Mouse (Mus musculus) stomach, postnatal 0 days (tissue): ENCODE measurements at regions not wholly inside any gene's neighbourhood (a gene's known extent, or its start where the extent isn't known, plus 50 kb on each side); places are given as distances from the start of the nearest gene placed in this dataset.

Source experiments
- ATAC-seq: fragments of 200-750 bp; cut with Nextera tagmentation; 2 replicates; pipeline ENCODE4 v1.8.0; 2017; ENCODE audit not compliant: low FRiP score, low TSS enrichment
- DNase-seq: peaks from one replicate; pipeline ENCODE4 v3.0.0-alpha.2; 2016; ENCODE audit warnings: low spot score
- H3K27ac ChIP-seq: fragments of 300-500 bp; sonication (generic); replicated peaks from 2 replicates; pipeline ENCODE4 v1.5.1; 2014; ENCODE audit warnings: mild to moderate bottlenecking, control low read depth
- H3K27me3 ChIP-seq: fragments of 300-500 bp; sonication (generic); 2 replicates; pipeline ENCODE4 v1.6.1; 2014; ENCODE audit warnings: low read length; ENCODE audit not compliant: control insufficient read depth, insufficient read depth
- H3K36me3 ChIP-seq: fragments of 300-500 bp; sonication (generic); 2 replicates; pipeline ENCODE4 v1.6.1; 2014; ENCODE audit warnings: low read length, mixed read lengths; ENCODE audit not compliant: control insufficient read depth, insufficient read depth
- H3K4me1 ChIP-seq: fragments of 300-500 bp; sonication (generic); replicated peaks from 2 replicates; pipeline ENCODE4 v1.6.1; 2014; ENCODE audit warnings: antibody characterized with exemption; ENCODE audit not compliant: control insufficient read depth, insufficient read depth
- H3K4me2 ChIP-seq: fragments of 300-500 bp; sonication (generic); replicated peaks from 2 replicates; pipeline ENCODE4 v1.6.1; 2014; ENCODE audit warnings: low read depth, mild to moderate bottlenecking, control low read depth, moderate library complexity
- H3K4me3 ChIP-seq: fragments of 300-500 bp; sonication (generic); 2 replicates; pipeline ENCODE4 v1.5.1; 2014; ENCODE audit warnings: low read depth, low read length, control low read depth
- H3K9ac ChIP-seq: fragments of 300-500 bp; sonication (generic); 2 replicates; pipeline ENCODE4 v1.6.1; 2014; ENCODE audit warnings: mild to moderate bottlenecking, low read length, control low read depth, mixed read lengths
- H3K9me3 ChIP-seq: fragments of 300-500 bp; sonication (generic); 2 replicates; pipeline ENCODE4 v1.6.1; 2016; ENCODE audit warnings: low read length; ENCODE audit not compliant: control insufficient read depth
- CTCF ChIP-seq: IDR thresholded peaks from 2 replicates; pipeline ENCODE4 v1.5.1; 2016; ENCODE audit warnings: antibody characterized with exemption, low read depth, mild to moderate bottlenecking, moderate library complexity
- EP300 ChIP-seq: optimal IDR thresholded peaks from 2 replicates; pipeline ENCODE3; 2016; ENCODE audit warnings: antibody characterized with exemption
- WGBS: fragments of 180-500 bp; shearing (Covaris S2); extraction: QIAGEN DNeasy Blood & Tissue Kit; methylation state at CpG from one replicate; pipeline ENCODE4 v1.1.7; 2014; 5-methylcytosine and 5-hydroxymethylcytosine counted together

- H3K4me3 ChIP-seq, result no peak overlapping the region
- no peak for DNase-seq
- 77% methylated on average over 10 of the region's 10 CpGs for WGBS
- no peak overlapping the region for H3K27ac ChIP-seq
- ATAC-seq, result no peak
- no peaks in the 10 kb centered on the region for H3K27me3 ChIP-seq
- no peaks in the 10 kb centered on the region for H3K36me3 ChIP-seq
- H3K4me1 ChIP-seq, result no peaks in the 10 kb centered on the region
- H3K9ac ChIP-seq, result no peak overlapping the region
- TF ChIP-seq CTCF (0 out of 2 replicates have a peak, but pooled peaks have one; percentile 14), EP300 (no peak)
- no peak overlapping the region for H3K4me2 ChIP-seq
- H3K9me3 ChIP-seq, result no peaks in the 10 kb centered on the region
These were observed 56.1 kb downstream of the Gm4791 start for GRCm38 (mm10) chr9:47054595-47054994.

- Histone ChIP-seq H3K27me3 (no peaks in the 10 kb centered on the region), H3K9me3 (no peaks in the 10 kb centered on the region), H3K4me2 (no peak overlapping the region), H3K27ac (no peak overlapping the region), H3K4me3 (no peak overlapping the region), H3K36me3 (no peaks in the 10 kb centered on the region), H3K4me1 (no peaks in the 10 kb centered on the region), H3K9ac (no peak overlapping the region)
- WGBS, result 65% methylated on average over 6 of the region's 6 CpGs
- ATAC-seq (no peak), DNase-seq (no peak)
- TF ChIP-seq EP300, result no peak
- no peak for TF ChIP-seq CTCF
These were observed 57.0 kb downstream of the Gm4791 start for GRCm38 (mm10) chr9:47055558-47055957.

- Histone ChIP-seq H3K4me2 (no peak overlapping the region), H3K36me3 (no peaks in the 10 kb centered on the region), H3K4me1 (no peaks in the 10 kb centered on the region), H3K4me3 (no peak overlapping the region), H3K27ac (no peak overlapping the region), H3K9me3 (no peaks in the 10 kb centered on the region), H3K27me3 (no peaks in the 10 kb centered on the region), H3K9ac (no peak overlapping the region)
- WGBS, result 82% methylated on average over 7 of the region's 7 CpGs
- ATAC-seq (no peak), DNase-seq (no peak)
- TF ChIP-seq CTCF (no peak), EP300 (no peak)
These were observed 60.9 kb downstream of the Gm4791 start for GRCm38 (mm10) chr9:47059339-47060005.

- no peak for DNase-seq
- no peaks in the 10 kb centered on the region for H3K27me3 ChIP-seq
- H3K9me3 ChIP-seq, result no peaks in the 10 kb centered on the region
- H3K27ac ChIP-seq, result no peak overlapping the region
- no peaks in the 10 kb centered on the region for H3K36me3 ChIP-seq
- ATAC-seq, result no peak
- H3K9ac ChIP-seq, result no peak overlapping the region
- H3K4me1 ChIP-seq, result no peaks in the 10 kb centered on the region
- H3K4me2 ChIP-seq, result no peak overlapping the region
- 73% methylated on average over 2 of the region's 2 CpGs for WGBS
- no peak overlapping the region for H3K4me3 ChIP-seq
- TF ChIP-seq EP300 (no peak), CTCF (no peak)
These were observed 62.2 kb downstream of the Gm4791 start for GRCm38 (mm10) chr9:47060757-47061156.

- 53% methylated on average over 7 of the region's 7 CpGs for WGBS
- H3K9me3 ChIP-seq, result no peaks in the 10 kb centered on the region
These were observed 64.0 kb downstream of the Gm4791 start for GRCm38 (mm10) chr9:47062516-47062915.

GRCm38 (mm10) chr9:47063751-47064150 lies 65.2 kb downstream of the Gm4791 start:
- H3K4me3 ChIP-seq, result no peak overlapping the region
- WGBS, result 44% methylated on average over 5 of the region's 5 CpGs
- DNase-seq, result no peak
- no peaks in the 10 kb centered on the region for H3K27me3 ChIP-seq
- H3K9me3 ChIP-seq, result no peaks in the 10 kb centered on the region
- no peaks in the 10 kb centered on the region for H3K4me1 ChIP-seq
- H3K36me3 ChIP-seq, result no peaks in the 10 kb centered on the region
- no peak overlapping the region for H3K9ac ChIP-seq
- H3K4me2 ChIP-seq, result no peak overlapping the region
- TF ChIP-seq EP300, result no peak
- no peak for TF ChIP-seq CTCF
- no peak for ATAC-seq
- no peak overlapping the region for H3K27ac ChIP-seq

More at GRCm38 (mm10) chr9:47062516-47062915, 64.0 kb downstream of the Gm4791 start:
- Histone ChIP-seq H3K27ac (no peak overlapping the region), H3K4me1 (no peaks in the 10 kb centered on the region), H3K27me3 (no peaks in the 10 kb centered on the region), H3K4me2 (no peak overlapping the region), H3K9ac (no peak overlapping the region), H3K4me3 (no peak overlapping the region), H3K36me3 (no peaks in the 10 kb centered on the region)
- TF ChIP-seq CTCF, result no peak
- no peak for TF ChIP-seq EP300
- ATAC-seq (peak; percentile 26; the same call in 1 of the 2 replicates), DNase-seq (no peak)
